Mouse (Mus musculus): Measurements from ENCODE around the gene Klhl7.

Gene Klhl7

GRCm38 (mm10) chr5:24100106-24100809 is at the start of gene Klhl7:
TSS of gene Klhl7 (plus strand) at chr5:24100605.
- in situ Hi-C loops (cut with MboI, MseI): no loop called here

GRCm38 (mm10) chr5:24051755-24052675 is 48.4 kb upstream of the Klhl7 start:
- in situ Hi-C loops (cut with MboI, MseI): no loop called here

GRCm38 (mm10) chr5:24053245-24054190 is 46.9 kb upstream of the Klhl7 start:
- in situ Hi-C loops (cut with MboI, MseI): no loop called here

- in situ Hi-C loops (cut with MboI, MseI): no loop called here
These were observed 46.0 kb upstream of the Klhl7 start for GRCm38 (mm10) chr5:24054382-24054781.

DNA sequence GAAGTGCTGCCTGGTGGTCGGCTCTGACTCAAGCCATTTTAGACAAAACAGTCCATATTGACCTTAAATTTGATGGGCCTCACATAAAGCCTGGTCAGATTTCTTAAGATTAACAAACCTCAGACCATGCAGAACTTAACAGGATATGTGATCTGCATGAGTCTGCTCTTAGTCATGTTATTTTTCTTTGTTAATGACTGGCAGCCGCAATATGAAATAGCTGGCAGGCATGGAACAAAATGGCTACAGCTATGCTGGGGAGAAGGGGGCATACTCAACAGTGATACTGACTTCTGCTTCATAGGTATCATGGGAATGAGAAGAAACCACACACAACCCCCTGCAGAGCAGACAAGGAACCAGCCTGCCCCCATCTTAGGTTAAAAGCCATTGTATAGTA is 43.5 kb upstream of the Klhl7 start:
- in situ Hi-C loops (cut with MboI, MseI): no loop called here

DNA sequence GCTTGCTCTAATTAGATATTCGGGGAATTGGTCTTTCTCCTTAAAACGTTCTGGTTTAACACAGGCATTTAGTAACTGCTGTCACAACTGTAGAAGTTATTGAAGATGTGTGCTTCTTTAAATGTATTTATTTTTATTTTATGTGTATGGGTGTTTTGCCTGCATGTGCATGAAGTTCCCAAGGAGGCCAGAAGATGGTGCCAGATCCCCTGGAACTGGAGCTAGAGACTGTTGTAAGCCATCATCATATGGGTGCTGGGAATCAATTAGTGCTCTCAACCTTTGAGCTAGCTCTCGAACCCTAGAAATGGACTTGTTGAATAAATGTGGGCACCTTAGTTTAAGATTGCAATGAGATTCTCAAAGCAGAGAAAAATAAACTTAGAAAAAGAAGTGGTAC is 42.8 kb upstream of the Klhl7 start:
- in situ Hi-C loops (cut with MboI, MseI): no loop called here

- in situ Hi-C loops (cut with MboI, MseI): no loop called here
These were observed 39.5 kb upstream of the Klhl7 start for GRCm38 (mm10) chr5:24060949-24061348.

GRCm38 (mm10) chr5:24063034-24063433 is 37.4 kb upstream of the Klhl7 start:
- in situ Hi-C loops (cut with MboI, MseI): no loop called here

DNA sequence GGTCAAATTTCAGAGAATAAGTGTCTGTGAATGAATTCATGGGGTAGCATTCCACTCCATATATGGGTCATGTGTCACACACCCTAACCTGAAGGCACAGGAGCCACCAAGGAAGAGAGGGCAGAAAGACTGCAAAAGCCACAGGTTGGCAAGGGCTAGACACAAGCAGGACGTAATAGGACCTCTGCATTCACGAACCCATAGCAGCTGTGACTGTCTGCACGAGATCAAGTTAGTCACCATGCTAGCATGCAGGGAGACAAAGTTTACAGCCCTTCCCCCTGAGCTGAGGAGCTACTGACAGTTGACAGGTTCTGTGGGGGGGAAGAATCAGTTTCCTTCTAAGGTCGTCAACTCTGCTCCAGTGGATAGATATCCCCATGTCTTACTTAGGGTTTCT is 36.9 kb upstream of the Klhl7 start:
- in situ Hi-C loops (cut with MboI, MseI): no loop called here

DNA sequence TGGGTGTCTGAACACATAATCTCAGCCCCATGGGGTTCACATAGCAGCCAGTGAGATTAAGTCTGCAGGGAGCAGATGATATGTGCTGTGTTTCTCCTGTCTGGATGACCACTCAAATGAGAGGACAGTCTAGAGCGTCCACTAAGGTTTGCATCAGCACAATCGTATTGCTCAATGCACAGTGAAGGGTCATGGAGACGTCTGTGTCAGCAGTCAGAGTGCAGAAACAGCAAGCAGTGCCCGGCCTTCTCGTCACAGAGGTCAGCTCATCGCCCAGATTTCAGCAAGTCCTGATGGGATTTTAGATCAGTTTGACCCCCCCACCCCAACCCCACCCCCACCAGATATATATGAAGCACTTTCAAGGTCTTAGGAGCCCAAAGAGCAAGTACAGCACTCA is 31.4 kb upstream of the Klhl7 start:
- in situ Hi-C loops (cut with MboI, MseI): no loop called here

DNA sequence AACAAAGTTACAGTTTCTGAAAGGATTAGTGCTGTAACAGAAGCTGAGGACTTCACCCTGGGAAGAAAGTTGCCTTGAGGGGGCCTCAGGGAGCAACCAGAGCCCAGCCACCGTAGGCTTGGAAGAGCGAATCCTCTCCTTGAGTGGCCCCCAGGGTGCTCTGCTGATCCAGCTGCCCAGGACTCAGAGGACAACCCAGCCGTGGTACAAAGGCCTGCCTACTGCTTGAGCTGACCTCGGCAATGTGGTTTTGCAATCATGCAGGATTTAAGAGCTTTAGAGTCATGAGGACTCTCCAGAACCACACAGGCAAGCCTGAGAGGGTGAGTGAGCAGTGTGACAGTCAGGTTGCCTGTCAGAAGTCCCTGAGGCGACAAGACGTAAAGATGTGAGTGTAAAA is 28.4 kb upstream of the Klhl7 start:
- in situ Hi-C loops (cut with MboI, MseI): no loop called here

DNA sequence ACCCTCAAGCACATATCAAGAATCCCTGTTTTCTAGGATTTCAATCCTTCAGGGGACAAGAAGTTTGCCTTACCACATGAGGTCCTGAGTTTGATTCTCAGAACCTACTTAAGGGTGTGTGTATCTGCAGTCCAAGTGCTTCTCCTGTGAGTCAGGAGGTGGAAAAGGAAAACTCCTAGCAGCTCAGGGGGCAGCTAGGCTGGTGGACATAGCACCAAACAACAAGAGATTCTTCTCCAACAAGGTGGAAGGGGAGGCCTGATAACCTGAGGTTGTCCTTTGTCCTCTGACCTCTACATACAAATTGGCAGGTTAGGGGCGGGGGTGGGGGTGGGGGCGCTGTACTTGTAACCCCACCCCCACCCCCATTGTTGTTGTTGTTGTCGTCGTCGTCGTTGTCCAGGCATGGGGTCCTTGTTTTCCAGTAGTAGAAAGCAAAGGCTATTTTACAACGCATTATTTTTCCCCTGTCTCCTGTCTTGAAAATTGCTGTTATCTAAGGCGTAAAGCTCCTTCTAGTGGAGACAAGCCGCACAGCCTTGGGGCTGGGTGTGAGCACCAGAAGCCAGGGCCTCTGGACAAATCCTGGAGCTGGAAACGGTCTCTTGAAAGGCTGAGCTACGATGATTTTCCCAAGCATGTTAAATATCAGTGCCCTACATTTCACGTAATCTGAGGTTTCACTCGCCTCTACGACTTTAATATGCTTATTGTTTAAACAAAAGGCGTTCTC is 23.3 kb upstream of the Klhl7 start:
- in situ Hi-C loops (cut with MboI, MseI): no loop called here

- in situ Hi-C loops (cut with MboI, MseI): no loop called here
These were observed 22.6 kb upstream of the Klhl7 start for GRCm38 (mm10) chr5:24077739-24078306.

- in situ Hi-C loops (cut with MboI, MseI): no loop called here
These were observed 21.8 kb upstream of the Klhl7 start for GRCm38 (mm10) chr5:24078420-24079179.

DNA sequence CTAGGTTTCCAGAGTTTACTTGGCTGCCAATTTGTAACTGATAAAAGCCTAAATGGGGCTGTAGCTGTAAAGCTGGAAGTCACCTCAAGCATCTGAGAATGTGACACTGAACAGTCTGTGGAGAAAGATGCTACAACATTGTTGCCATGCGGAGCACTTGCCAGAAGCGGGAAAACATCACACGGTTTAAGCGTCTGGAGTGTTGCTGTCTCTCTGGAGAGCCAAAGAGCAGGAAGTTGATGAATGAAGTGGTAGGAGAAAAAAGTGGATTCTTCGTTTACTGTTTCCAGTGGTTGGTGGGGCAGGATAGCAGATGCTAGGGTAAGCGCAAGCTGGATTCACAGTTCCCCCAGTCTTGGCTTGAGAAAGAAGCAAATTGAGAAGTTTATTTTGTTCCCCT is 19.6 kb upstream of the Klhl7 start:
- in situ Hi-C loops (cut with MboI, MseI): no loop called here

GRCm38 (mm10) chr5:24084835-24085234 is 15.6 kb upstream of the Klhl7 start:
- in situ Hi-C loops (cut with MboI, MseI): no loop called here

- in situ Hi-C loops (cut with MboI, MseI): no loop called here
These were observed 14.2 kb upstream of the Klhl7 start for GRCm38 (mm10) chr5:24086241-24086640.

- in situ Hi-C loops (cut with MboI, MseI): no loop called here
These were observed 13.5 kb upstream of the Klhl7 start for GRCm38 (mm10) chr5:24086865-24087264.

DNA sequence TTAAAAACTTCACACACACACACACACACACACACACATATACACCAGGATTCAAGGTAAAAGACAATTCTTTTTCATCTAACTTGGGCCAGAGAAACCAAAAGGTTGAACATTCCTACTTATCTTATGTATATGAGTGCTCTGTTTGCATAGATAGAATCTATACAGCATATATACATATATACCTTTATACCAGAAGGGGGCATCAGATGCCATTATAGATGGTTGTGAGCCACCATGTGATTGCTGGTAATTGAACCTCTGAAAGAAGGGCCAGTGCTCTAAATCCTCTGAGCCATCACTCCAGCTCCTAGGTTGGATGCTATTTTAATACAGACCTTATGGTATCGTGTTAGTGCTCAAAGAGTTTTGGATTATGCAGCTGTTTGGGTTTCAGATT is 12.0 kb upstream of the Klhl7 start:
- in situ Hi-C loops (cut with MboI, MseI): no loop called here

GRCm38 (mm10) chr5:24092496-24092895 is 7.9 kb upstream of the Klhl7 start:
- in situ Hi-C loops (cut with MboI, MseI): no loop called here
